Mouse (Mus musculus) kidney, adult 18-20 months (tissue): ENCODE measurements around the gene Pcbp4.

Source experiments
- DNase-seq: peaks from one replicate; pipeline ENCODE4 v3.0.0; 2021

Gene Pcbp4

DNA sequence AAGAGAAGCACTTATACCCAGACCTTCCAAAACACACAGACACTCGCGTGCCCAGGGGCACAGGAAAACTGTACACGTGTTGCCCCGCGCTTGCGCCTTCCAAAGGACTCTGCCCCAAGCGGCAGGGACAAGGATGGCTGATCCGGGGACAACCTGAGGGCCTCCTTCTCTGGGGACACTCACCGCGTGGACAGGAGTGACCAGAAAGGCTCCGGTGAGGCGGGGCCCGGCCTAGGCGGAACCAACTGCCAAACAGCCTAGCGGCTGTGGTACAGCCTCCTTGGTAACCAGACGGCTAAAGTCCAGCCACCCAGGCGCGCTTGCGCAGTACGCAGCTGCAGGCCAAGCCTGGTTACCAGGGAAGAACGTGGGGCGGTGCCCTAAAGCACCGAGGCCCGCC is 5.7 kb upstream of the Pcbp4 start, which contains the start of the genes Abhd14b and Abhd14a:
Gene Abhd14b (plus strand): TSS at position 112 of the 400 bp plus-strand sequence.
Gene Abhd14a (minus strand): TSS at position 331 of the 400 bp plus-strand sequence.
- peak; percentile 96 for DNase-seq

DNA sequence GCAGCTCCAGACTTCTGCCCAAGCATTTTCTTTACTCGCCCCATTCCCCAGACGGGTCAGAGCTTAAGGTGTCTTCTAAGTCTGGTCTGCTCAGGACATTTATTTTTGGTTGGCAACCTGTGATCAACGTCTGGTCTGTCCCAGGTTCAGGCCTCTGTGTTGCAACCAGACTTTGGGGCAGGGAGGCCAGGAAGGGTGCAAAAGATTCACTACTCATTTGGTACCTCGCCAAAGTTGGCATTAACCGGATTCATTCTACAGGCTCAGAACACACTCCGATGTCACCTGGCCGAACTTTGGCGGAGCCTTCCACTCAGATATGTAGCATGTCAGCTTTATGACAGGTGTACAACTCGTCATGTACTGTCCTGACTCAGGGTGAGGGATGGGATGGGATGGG is 5.1 kb upstream of the Pcbp4 start:
- no peak for DNase-seq

DNA sequence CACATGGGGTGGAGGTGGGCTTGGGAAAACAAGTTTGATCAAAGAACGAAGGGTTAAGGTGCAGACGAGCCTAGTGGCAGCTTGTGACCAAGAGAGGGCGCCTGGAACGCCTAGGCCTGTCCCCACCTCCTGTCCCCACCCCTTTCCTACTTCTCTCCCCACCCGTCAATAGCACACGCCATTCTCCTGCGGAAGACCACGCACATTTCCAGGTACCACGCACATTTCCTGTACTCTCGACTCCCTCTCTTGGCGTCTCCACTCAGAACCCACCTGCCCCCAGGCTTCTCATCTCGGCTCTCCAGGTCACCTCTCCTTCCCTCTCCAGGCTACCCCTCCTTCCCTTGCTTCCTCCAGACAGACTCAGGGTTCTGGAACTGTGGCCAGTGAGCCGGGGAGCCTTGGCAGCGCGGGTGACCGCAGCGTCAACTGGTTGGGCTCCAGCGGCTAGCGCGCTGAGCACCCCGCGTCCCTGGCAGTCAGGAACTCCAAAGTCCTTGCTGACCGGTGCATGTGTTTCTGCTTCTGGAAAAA is 4.5 kb upstream of the Pcbp4 start:
- peak; percentile 86 for DNase-seq

DNA sequence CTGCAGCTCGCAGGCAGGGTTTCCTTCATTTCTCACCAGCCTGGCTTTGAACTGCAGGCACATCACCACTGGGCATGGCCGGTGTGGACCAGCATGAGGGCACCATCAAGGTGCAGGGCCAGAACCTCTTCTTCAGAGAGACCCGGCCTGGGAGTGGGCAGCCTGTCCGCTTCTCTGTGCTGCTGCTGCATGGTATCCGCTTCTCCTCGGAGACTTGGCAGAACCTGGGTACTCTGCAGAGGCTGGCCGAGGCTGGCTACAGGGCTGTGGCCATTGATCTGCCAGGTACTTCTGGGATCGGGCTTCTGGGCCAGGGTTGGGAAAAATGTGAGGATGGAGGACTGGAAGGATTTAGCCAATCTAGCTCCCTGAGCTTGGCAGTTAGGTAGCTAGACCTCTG is 3.1 kb upstream of the Pcbp4 start:
- no peak for DNase-seq

DNA sequence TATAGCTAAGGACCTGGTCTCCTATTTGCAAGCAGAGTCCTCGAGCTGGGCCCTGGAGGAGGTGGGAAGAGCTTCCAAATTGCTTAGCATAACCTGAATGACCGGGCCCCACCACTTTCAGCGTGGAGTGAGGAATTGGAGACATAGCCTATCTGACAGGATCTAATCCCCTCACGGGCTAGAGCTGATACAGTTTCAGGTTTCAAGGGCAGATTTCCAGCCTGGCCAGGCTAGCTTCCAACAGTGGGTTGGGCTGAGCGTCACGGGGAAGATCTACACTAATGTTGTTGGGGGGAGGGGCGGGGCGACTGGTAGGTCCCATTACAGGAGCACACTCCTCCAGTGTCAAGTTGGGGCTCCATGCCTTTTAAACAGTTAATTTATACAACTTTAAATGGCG is 2.4 kb upstream of the Pcbp4 start:
- DNase-seq = peak; percentile 87

DNA sequence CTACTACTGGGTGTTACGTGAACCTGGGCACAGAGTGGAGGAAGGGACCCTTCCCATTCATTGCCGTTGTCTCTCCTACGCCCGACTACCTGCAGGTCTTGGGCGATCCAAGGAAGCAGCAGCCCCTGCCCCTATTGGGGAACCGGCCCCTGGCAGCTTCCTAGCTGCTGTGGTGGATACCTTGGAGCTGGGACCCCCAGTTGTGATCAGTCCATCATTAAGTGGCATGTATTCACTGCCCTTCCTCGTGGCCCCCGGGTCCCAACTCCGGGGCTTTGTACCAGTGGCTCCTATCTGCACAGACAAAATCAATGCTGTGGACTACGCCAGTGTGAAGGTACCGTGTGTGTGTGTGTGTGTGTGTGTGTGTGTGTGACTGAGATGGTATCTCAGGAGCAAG is 1.8 kb upstream of the Pcbp4 start:
- DNase-seq = no peak

DNA sequence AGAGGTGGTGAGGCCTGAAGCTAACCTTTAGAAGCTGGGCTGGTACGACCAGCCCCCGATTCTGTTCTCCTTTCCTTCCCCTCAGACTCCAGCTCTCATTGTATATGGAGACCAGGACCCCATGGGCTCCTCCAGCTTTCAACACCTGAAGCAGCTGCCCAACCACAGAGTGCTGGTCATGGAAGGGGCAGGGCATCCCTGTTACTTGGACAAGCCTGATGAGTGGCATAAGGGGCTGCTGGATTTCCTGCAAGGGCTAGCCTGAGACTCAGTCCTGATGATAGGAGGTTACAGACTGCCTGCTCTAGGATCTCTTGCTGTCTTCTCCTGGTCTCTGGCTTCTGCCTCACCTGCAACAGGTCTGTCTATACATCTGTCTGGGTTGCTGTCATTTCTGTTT is 1.2 kb upstream of the Pcbp4 start:
- DNase-seq = no peak

DNA sequence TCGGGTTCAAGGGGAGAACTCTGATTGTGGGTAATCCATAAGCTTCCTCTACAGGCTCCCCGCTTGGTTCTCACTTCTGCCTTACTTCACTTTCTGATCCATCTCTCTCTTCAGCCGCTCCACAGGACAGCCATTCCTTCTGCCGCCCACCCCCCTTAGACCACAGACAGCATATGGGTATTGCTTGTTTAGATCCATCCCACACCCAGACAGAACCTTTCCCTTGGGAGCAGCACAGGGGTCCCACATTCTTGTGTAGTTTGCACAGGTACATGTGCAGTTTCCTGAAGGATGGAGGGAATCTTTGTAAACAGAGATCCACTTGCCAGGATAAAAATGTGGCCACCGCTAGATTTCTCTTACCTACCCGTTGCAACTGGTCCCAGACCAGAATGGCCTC is 740 bp upstream of the Pcbp4 start:
- DNase-seq = no peak

- peak; percentile 77 for DNase-seq
These were observed 270 bp upstream of the Pcbp4 start for GRCm38 (mm10) chr9:106452821-106453220.

DNA sequence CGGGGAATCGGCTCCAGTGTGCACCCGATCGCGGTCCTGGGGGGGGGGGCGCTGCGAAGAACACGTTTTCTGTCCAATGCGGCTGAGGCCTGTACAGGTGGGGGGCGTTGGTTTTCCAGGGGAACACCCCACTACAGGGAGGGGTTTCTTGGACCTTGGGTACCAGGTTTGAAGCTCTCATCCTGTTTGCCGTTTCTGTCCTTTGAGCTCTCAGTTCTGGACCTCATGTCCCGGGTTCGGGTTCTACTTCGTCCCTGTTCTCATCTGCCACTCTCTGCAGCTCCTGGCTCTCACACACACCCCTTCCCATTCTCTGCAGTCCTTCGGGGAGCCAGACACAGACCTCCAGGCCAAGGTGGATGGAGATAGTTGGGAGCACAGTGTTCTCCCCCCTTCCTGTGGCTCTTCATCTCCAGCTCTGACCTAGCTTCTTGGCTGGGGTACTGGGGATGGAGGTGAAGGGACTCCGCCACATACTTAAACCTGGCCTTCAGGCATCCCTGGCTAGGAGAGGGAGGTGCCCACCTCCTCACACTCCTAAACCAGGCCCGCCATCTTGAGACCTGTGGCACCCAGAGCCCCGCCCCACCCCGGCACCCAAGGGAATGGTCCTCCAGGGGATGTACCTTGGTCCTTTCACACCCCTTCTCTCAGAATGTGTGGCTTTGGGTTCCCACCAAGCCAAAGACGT is 1.1 kb downstream of the Pcbp4 start:
- no peak for DNase-seq

GRCm38 (mm10) chr9:106454888-106455681 is 2.0 kb downstream of the Pcbp4 start:
- no peak for DNase-seq

DNA sequence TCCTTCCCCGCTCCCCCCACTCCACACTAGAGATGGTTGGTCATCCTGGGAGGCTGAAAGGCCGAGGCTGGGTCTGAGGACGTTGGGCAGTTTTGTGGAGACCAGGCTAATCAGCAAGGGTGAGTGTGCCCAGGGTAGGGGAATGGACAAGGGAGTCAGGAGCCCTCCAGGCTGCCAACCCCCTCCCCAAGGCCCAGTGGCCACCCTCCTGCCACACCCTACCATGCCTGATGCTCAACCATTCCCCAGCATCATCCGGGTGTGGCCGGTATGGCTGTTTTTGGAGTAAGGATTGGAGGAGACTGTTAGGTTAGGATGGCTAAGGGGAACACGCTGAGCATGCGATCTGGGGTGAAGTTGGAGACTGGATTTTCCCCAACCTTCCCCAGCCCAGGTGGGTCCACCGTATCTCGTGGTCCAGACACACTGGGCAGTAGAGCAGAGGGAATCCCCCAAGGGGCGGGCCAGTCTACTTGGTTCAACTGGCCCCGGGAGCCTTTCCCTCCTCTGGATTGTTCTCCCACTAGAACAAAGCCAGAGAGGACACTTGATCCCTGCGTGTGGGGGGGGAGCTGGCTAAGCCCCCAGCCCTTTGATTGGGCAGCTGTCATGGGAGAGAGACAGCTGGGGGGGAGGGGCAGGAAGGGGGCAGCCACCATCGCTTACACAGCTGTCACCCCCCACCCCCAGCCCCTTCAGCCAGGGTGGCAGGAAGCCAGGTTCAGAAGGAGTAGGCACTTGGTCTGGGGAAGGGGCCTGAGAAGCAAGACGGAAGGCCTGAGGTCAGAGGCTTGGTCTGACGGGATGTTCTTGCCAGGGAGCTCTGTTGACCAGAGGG is 3.5 kb downstream of the Pcbp4 start:
- no peak for DNase-seq

DNA sequence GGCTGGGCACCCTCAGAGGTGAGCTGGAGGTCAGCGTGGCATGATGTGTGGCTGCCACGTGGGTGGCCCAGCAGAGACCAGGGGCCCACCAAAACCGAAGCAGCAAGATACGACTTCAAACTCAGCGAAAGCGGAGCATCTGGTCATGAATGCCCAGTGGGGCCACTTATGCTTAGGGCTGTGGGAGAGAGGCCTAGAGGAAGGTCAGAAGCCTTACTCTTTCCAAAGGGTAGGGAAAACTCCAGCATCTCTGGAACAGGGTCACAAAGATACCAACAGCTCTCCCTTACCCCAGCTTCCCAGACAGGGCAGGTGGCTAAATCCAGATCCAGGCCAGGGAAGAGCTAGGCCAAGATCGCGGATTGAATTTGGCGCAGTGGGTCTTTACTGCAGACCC is 4.1 kb downstream of the Pcbp4 start:
- no peak for DNase-seq

GRCm38 (mm10) chr9:106457920-106458319 is 4.8 kb downstream of the Pcbp4 start:
- no peak for DNase-seq

DNA sequence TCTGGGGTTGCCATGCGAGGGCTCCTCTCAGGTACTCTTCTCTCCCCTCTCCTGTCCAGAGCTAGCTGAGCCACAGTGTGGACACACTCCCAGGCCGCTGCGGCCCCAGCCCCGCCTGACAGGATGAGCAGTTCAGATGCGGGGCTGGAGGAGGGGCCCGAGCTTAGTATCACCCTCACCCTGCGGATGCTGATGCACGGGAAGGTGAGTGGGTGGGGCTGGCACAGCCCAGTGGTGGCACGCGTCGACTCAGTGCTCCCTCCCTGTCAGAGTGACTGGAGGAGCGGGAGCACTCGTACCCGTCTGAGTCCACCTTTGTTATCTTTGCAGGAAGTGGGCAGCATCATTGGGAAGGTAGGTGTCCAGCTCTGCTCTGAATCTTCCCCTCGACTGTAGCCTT is 6.9 kb downstream of the Pcbp4 start:
- no peak for DNase-seq

- DNase-seq = no peak
These were observed 7.4 kb downstream of the Pcbp4 start for GRCm38 (mm10) chr9:106460401-106461025.

DNA sequence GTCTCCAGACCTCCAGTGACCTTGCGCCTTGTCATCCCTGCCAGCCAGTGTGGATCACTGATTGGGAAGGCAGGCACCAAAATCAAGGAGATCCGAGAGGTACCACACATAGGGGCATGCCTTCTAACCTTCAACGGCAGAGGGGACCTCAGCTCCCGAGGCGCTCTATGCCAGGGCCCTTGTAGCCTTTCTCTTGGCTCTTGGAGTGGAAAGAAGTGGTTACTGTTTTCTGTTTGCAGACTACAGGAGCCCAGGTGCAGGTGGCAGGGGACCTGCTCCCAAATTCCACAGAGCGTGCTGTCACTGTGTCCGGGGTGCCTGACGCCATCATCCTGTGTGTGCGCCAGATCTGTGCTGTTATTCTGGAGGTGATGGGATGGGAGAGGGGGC is 7.9 kb downstream of the Pcbp4 start:
- DNase-seq = no peak

DNA sequence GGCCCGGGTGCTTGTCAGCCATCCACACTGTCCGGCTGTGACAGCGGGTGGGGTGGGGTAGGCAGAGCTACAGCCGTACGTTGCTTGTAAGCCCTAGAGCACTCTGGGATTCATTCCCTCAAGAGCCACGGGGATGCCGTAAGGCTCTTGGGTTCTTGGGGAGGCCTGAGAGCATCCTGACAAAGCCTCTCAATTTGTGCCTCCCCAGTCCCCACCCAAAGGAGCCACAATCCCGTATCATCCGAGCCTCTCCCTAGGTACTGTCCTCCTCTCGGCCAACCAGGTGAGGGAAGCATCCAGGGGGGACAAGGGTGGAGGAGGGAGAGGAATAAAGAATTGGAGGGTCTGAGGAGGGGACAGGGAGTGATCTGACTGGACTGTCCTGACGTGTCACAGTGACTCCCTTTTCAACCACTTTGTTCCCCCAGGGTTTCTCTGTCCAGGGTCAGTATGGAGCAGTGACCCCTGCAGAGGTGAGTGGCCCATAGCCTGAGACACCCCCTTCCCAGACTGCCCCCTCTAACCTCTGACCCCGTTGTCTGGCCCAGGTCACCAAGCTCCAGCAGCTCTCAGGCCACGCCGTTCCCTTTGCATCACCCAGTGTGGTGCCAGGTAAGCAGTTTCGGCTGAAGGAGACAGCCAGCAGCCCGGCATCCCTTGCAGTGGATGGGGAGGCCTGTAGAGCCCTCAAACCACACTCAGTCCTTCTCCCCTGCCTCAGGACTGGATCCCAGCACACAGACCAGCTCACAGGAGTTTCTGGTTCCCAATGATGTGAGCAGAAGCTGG is 8.7 kb downstream of the Pcbp4 start:
- no peak for DNase-seq

GRCm38 (mm10) chr9:106462430-106462800 is 9.3 kb downstream of the Pcbp4 start:
- no peak for DNase-seq

DNA sequence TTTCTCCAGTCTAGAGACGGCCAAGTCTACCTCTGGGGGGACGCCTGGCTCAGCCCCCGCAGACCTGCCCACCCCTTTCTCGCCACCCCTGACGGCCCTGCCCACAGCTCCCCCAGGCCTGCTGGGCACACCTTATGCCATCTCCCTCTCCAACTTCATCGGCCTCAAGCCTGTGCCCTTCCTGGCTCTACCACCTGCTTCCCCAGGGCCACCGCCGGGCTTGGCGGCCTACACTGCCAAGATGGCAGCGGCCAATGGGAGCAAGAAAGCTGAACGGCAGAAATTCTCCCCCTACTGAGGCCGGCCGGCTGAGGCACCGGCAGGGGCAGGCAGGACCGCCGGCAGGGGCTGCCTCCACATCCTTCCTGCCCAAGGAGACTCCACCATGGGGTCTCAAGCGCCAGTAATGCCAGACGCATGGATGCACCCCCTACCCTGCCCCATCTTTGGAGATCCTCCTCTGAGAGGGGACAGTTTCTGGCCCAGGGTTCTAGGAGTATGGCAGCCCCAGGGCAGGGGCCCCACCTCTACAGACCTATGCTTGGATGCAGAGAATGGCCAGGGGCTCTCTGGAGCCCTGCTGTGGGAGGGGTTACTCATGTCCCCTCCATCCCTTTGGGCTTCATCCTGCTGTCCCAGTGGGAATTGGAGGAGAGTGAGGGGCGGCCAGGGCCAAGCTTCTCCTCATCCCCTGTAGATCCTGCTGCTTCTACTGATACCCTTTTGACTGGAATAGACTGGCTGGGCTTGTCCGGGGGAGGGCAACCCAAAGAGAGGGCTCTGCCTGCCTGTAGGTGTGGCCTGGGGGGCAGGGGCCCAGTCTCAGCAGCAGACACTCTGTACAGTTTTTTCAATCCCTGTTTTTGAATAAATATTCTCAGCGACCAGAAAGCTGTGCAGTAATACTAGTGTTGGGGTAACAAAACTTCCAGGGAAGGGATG is 10.3 kb downstream of the Pcbp4 start:
- DNase-seq = no peak
